Comparison of ENCODE assay signal across 25 mouse cellular contexts in the genomic region with DNA sequence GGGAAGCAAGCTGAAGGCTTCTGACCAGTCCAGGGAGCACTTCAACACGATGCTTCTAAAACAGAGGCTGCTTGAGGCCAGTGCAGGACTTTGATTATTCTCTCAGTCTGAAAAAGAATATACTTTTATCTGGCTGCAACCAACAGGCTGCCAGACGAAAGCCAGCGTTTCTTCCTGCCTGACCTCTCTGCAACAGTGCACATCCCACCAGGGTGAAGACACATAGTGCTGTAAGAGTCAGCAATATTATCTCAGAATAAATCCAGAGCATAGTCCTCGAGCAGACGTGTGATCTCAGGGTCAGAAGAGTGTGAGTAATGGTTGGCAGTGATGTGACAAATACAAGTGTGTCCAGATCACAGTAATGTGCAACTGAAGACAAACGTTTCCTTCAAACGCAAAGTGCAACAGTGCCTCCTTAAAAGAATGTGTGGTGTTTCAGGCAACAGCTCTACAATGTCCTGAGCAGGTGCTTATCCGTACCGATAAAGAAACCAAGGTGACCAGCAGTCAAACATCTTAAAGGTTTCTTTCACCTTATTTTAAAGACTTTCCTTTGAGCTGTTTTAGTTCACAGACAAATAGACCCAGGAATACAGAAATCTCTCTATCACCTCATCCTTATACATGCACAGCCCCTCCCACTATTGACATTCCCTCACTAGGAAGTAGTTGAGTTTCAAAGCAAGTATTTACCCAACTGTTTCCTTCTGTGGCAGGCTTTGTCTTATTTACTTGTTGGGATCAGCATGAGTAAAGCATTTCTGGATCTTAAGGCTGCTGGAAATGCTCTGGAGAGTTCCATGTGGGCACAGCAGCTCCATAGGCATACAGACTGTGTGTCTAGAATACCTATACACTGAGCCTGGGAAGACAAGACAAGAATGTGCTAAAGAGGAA. TPM values are rescaled to one million over a fixed set of nuclear protein-coding genes. Genes with fewer than 3 reads are reported as not detected.
DNase-seq lines count a peak whose midpoint lies in the region; ATAC-seq lines count a peak whose summit lies in the region.
"Had no signal": no experiment of that assay in that cellular context is flagged by ENCODE, and none has a peak within 500 bp of the region (broad histone marks: within the 10 kb centered on the region; RNA-seq: fewer than 3 reads in every experiment).

No protein-coding gene starts in this region.

- no peaks in the 10 kb centered on the region for H3K27me3 ChIP-seq in heart, embryonic 12.5 days (replicated peaks)
- H3K27me3 ChIP-seq in kidney, embryonic 14.5 days (ENCODE audit: control insufficient read depth, insufficient read depth, low read length): no peaks in the 10 kb centered on the region
- H3K27me3 ChIP-seq: embryonic facial prominence, embryonic 13.5 days; forebrain, embryonic 12.5 days; hindbrain, embryonic 13.5 days; midbrain, embryonic 13.5 days had no signal

- no peak overlapping the region for H3K4me2 ChIP-seq in heart, embryonic 12.5 days
- H3K4me2 ChIP-seq in kidney, embryonic 14.5 days (replicated peaks; ENCODE audit: low read depth, low read length): no peak overlapping the region
- H3K4me2 ChIP-seq: embryonic facial prominence, embryonic 13.5 days; forebrain, embryonic 12.5 days; hindbrain, embryonic 13.5 days; midbrain, embryonic 13.5 days had no signal

- H3K4me1 ChIP-seq in heart, embryonic 12.5 days (replicated peaks): peaks cover 26% of the 10 kb centered on the region
- 0 out of 2 replicates have a peak, but pooled peaks cover 8% of the 10 kb centered on the region for H3K4me1 ChIP-seq in kidney, embryonic 14.5 days (ENCODE audit: control insufficient read depth, insufficient read depth, low read length)

- no peak for DNase-seq in heart, adult 8-10 months (ENCODE audit: low spot score)
- DNase-seq in lung, postnatal 36 days: peak; percentile 4
- no peak for DNase-seq in lung, postnatal 25 days (ENCODE audit: low spot score)
- peak; percentile 77 for DNase-seq in ZHBTc4 (ENCODE audit: low read depth, low spot score)
- DNase-seq in urinary bladder, adult 18-20 months (ENCODE audit: low spot score in 2 of 2): no peak
- DNase-seq: B cell, adult 2 months; cerebellum, adult 2 months; cerebellum, postnatal 36 days; embryo, embryonic 11 days; gastrocnemius, postnatal 14 days; heart, postnatal 36 days; kidney, adult 2 months; kidney, postnatal 10 days; layer of hippocampus, postnatal 36 days; right cerebral cortex, postnatal 25 days; spleen, adult 18-20 months; thymus, postnatal 25 days had no signal

- H3K36me3 ChIP-seq in heart, embryonic 12.5 days: no peaks in the 10 kb centered on the region
- H3K36me3 ChIP-seq in kidney, embryonic 14.5 days (ENCODE audit: control insufficient read depth, insufficient read depth, low read length): no peaks in the 10 kb centered on the region
- H3K36me3 ChIP-seq: embryonic facial prominence, embryonic 13.5 days; forebrain, embryonic 12.5 days; heart, embryonic 10.5 days; hindbrain, embryonic 13.5 days; midbrain, embryonic 13.5 days had no signal

- H3K27ac ChIP-seq in heart, embryonic 12.5 days (ENCODE audit: poor library complexity, severe bottlenecking): peak overlapping the region; percentile 25; the same call in 1 of the 2 replicates
- no peak overlapping the region for H3K27ac ChIP-seq in kidney, embryonic 14.5 days (ENCODE audit: low read depth, low read length)
- H3K27ac ChIP-seq: embryonic facial prominence, embryonic 13.5 days; forebrain, embryonic 12.5 days; heart, embryonic 10.5 days; hindbrain, embryonic 13.5 days; midbrain, embryonic 13.5 days had no signal

- 35% methylated on average over 9 of the region's 9 CpGs for WGBS in heart, embryonic 12.5 days
- 71% methylated on average over 9 of the region's 9 CpGs for WGBS in kidney, embryonic 14.5 days

- H3K4me3 ChIP-seq in heart, embryonic 12.5 days: no peak overlapping the region
- no peak overlapping the region for H3K4me3 ChIP-seq in kidney, embryonic 14.5 days (ENCODE audit: low read length)
- H3K4me3 ChIP-seq: embryonic facial prominence, embryonic 13.5 days; erythroblast, embryonic 14.5 days; forebrain, embryonic 12.5 days; heart, embryonic 10.5 days; hindbrain, embryonic 13.5 days; midbrain, embryonic 13.5 days had no signal

- H3K9ac ChIP-seq in heart, embryonic 12.5 days: no peak overlapping the region
- no peak overlapping the region for H3K9ac ChIP-seq in kidney, embryonic 14.5 days (ENCODE audit: low read depth, low read length)
- H3K9ac ChIP-seq: embryonic facial prominence, embryonic 13.5 days; forebrain, embryonic 12.5 days; hindbrain, embryonic 13.5 days; midbrain, embryonic 13.5 days had no signal

- H3K9me3 ChIP-seq in heart, embryonic 12.5 days (replicated peaks): no peaks in the 10 kb centered on the region
- no peaks in the 10 kb centered on the region for H3K9me3 ChIP-seq in kidney, embryonic 14.5 days (ENCODE audit: control insufficient read depth, low read length)
- H3K9me3 ChIP-seq: embryonic facial prominence, embryonic 13.5 days; forebrain, embryonic 12.5 days; heart, embryonic 10.5 days; hindbrain, embryonic 13.5 days; midbrain, embryonic 13.5 days had no signal

- ATAC-seq in heart, embryonic 12.5 days (ENCODE audit: insufficient number of reproducible peaks, low FRiP score): peak; percentile 22; the same call in 1 of the 2 replicates
- ATAC-seq in kidney, embryonic 14.5 days (ENCODE audit: low FRiP score, low TSS enrichment): no peak
- ATAC-seq: midbrain, embryonic 13.5 days had no signal

RNA-seq across cellular contexts. Expression of gene Ndufaf2, which starts 38.8 kb away (rescaled TPM):
- 62.3 and 64.0 TPM in 2 replicates for polyA plus RNA-seq in heart, embryonic 12.5 days (2016; fragmentation: Nextera tagmentation; extraction: Ambion mirVana)
- 10 to 100 TPM; 23.2 to 34.3 (median 28.8) TPM for total RNA-seq in heart, adult 8-10 months (2022)
- 80.4 and 113 TPM in 2 replicates for polyA plus RNA-seq in kidney, embryonic 14.5 days (2014; fragmentation: Nextera tagmentation; extraction: Ambion mirVana)

RNA-seq across cellular contexts. Expression of gene Ercc8, which starts 38.9 kb away (rescaled TPM):
- 10.2 and 12.5 TPM in 2 replicates for polyA plus RNA-seq in heart, embryonic 12.5 days (2016; fragmentation: Nextera tagmentation; extraction: Ambion mirVana)
- total RNA-seq in heart, adult 8-10 months (2022): 1 to 10 TPM; 4.0 to 8.0 (median 5.6) TPM
- polyA plus RNA-seq in kidney, embryonic 14.5 days (2014; fragmentation: Nextera tagmentation; extraction: Ambion mirVana): 20.0 and 20.4 TPM in 2 replicates

Comparison
In these comparisons a context has a peak if more than half of its experiments do, and no peak if none do; other contexts are left out.
1. DNase-seq: peak in lung, postnatal 36 days (single experiment) and ZHBTc4 (single experiment); none in heart, adult 8-10 months (single experiment), lung, postnatal 25 days (single experiment) and urinary bladder, adult 18-20 months (0 of 2).